16 mouse cellular contexts compared by ENCODE assay signal in the genomic region with DNA sequence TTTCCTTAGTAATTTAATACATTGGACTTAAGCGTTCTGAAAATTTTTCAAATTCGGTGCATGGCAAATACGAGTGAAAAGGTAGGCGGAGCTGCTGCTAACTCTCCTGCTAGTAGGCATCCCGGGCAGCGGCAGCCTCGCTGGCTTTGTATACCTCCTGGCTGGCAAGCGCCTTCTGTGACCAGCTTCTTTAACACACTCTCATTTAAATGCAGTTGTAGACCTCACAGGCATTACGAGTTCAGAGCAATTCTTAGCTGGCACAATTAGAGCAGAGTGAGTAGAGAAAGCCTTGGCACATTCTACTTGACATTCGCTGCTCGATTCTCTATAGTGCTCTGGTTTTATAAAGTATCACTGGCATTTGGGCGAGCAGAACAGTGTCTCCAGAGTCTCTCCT. TPM values are rescaled to one million over a fixed set of nuclear protein-coding genes. Genes with fewer than 3 reads are reported as not detected.
DNase-seq lines count a peak whose midpoint lies in the region; ATAC-seq and TF ChIP-seq lines count a peak whose summit lies in the region.
"Had no signal": no experiment of that assay in that cellular context is flagged by ENCODE, and none has a peak within 500 bp of the region (broad histone marks: within the 10 kb centered on the region; RNA-seq: fewer than 3 reads in every experiment).

No protein-coding gene starts in this region.

- H3K4me2 ChIP-seq in hindbrain, embryonic 14.5 days (replicated peaks) = no peak overlapping the region
- no peak overlapping the region for H3K4me2 ChIP-seq in hindbrain, embryonic 11.5 days (replicated peaks; ENCODE audit: low read depth, low read length)
- no peak overlapping the region for H3K4me2 ChIP-seq in midbrain, embryonic 16.5 days (ENCODE audit: low read length)
- peak overlapping the region; percentile 32; the same call in 1 of the 2 replicates for H3K4me2 ChIP-seq in forebrain, embryonic 16.5 days (ENCODE audit: low read length)
- no peak overlapping the region for H3K4me2 ChIP-seq in lung, postnatal 0 days (replicated peaks; ENCODE audit: low read depth, low read length)

- 60% methylated on average over 12 of the region's 12 CpGs for WGBS in hindbrain, embryonic 14.5 days
- 81% methylated on average over 12 of the region's 12 CpGs for WGBS in hindbrain, embryonic 11.5 days
- 55% methylated on average over 12 of the region's 12 CpGs for WGBS in midbrain, embryonic 16.5 days
- WGBS in midbrain, embryonic 10.5 days = 84% methylated on average over 12 of the region's 12 CpGs
- 15% methylated on average over 12 of the region's 12 CpGs for WGBS in forebrain, embryonic 16.5 days
- WGBS in lung, postnatal 0 days = 62% methylated on average over 12 of the region's 12 CpGs

- no peaks in the 10 kb centered on the region; the same call in 1 of the 2 replicates for H3K36me3 ChIP-seq in hindbrain, embryonic 14.5 days (replicated peaks; ENCODE audit: control insufficient read depth, insufficient read depth)
- H3K36me3 ChIP-seq in hindbrain, embryonic 11.5 days (ENCODE audit: control insufficient read depth, insufficient read depth, low read length) = no peaks in the 10 kb centered on the region
- no peaks in the 10 kb centered on the region for H3K36me3 ChIP-seq in midbrain, embryonic 16.5 days (ENCODE audit: control insufficient read depth, insufficient read depth, low read length)
- 0 out of 2 replicates have a peak, but pooled peaks cover 7% of the 10 kb centered on the region for H3K36me3 ChIP-seq in midbrain, embryonic 10.5 days
- no peaks in the 10 kb centered on the region for H3K36me3 ChIP-seq in forebrain, embryonic 16.5 days (ENCODE audit: control insufficient read depth, insufficient read depth)
- no peaks in the 10 kb centered on the region for H3K36me3 ChIP-seq in lung, postnatal 0 days (ENCODE audit: insufficient read depth, low read length)

- H3K4me1 ChIP-seq in hindbrain, embryonic 14.5 days (replicated peaks; ENCODE audit: control insufficient read depth, insufficient read depth, low read length) = no peaks in the 10 kb centered on the region
- no peaks in the 10 kb centered on the region for H3K4me1 ChIP-seq in hindbrain, embryonic 11.5 days (replicated peaks; ENCODE audit: control insufficient read depth, insufficient read depth, low read length)
- peaks cover 3% of the 10 kb centered on the region; the same call in 1 of the 2 replicates for H3K4me1 ChIP-seq in midbrain, embryonic 16.5 days (ENCODE audit: control insufficient read depth, insufficient read depth, low read length)
- H3K4me1 ChIP-seq in midbrain, embryonic 10.5 days = peaks cover 6% of the 10 kb centered on the region; the same call in 1 of the 2 replicates
- peaks cover 11% of the 10 kb centered on the region for H3K4me1 ChIP-seq in forebrain, embryonic 16.5 days (replicated peaks; ENCODE audit: control insufficient read depth, insufficient read depth, low read length)
- H3K4me1 ChIP-seq in lung, postnatal 0 days (ENCODE audit: insufficient read depth, low read depth, low read length) = no peaks in the 10 kb centered on the region

- TF ChIP-seq CTCF in lung, postnatal 0 days (IDR thresholded peaks at IDR 0.05) = no peak

- no peak for TF ChIP-seq EP300 in lung, postnatal 0 days (IDR thresholded peaks at IDR 0.05)

- no peak overlapping the region for H3K9ac ChIP-seq in hindbrain, embryonic 14.5 days
- no peak overlapping the region for H3K9ac ChIP-seq in hindbrain, embryonic 11.5 days (ENCODE audit: low read depth, low read length)
- H3K9ac ChIP-seq in midbrain, embryonic 16.5 days (ENCODE audit: low read depth, low read length) = no peak overlapping the region
- no peak overlapping the region for H3K9ac ChIP-seq in forebrain, embryonic 16.5 days (replicated peaks; ENCODE audit: low read depth, low read length)
- no peak overlapping the region for H3K9ac ChIP-seq in lung, postnatal 0 days (replicated peaks; ENCODE audit: low read depth)
- H3K9ac ChIP-seq: liver, embryonic 14.5 days had no signal

- no peak overlapping the region for H3K27ac ChIP-seq in hindbrain, embryonic 14.5 days
- no peak overlapping the region for H3K27ac ChIP-seq in hindbrain, embryonic 11.5 days (ENCODE audit: low read depth, low read length)
- H3K27ac ChIP-seq in midbrain, embryonic 16.5 days (ENCODE audit: low read length) = 0 out of 2 replicates have a peak overlapping the region, but pooled peaks have one; percentile 4
- H3K27ac ChIP-seq in midbrain, embryonic 10.5 days (replicated peaks) = no peak overlapping the region
- peak overlapping the region; percentile 23; the same call in 1 of the 2 replicates for H3K27ac ChIP-seq in forebrain, embryonic 16.5 days (ENCODE audit: low read length)
- H3K27ac ChIP-seq in lung, postnatal 0 days (ENCODE audit: low read length) = no peak overlapping the region
- H3K27ac ChIP-seq: heart, adult 2 months; liver, embryonic 14.5 days had no signal

- no peak overlapping the region for H3K4me3 ChIP-seq in hindbrain, embryonic 14.5 days (replicated peaks; ENCODE audit: low read length)
- H3K4me3 ChIP-seq in hindbrain, embryonic 11.5 days (ENCODE audit: low read depth, low read length) = no peak overlapping the region
- no peak overlapping the region for H3K4me3 ChIP-seq in midbrain, embryonic 16.5 days (ENCODE audit: low read depth, low read length)
- H3K4me3 ChIP-seq in midbrain, embryonic 10.5 days = no peak overlapping the region
- no peak overlapping the region for H3K4me3 ChIP-seq in forebrain, embryonic 16.5 days (replicated peaks; ENCODE audit: low read length)
- H3K4me3 ChIP-seq in lung, postnatal 0 days (ENCODE audit: low read depth, low read length) = no peak overlapping the region
- H3K4me3 ChIP-seq: heart, adult 2 months; myocyte had no signal

- peak; percentile 51 for DNase-seq in hindbrain, embryonic 14.5 days (ENCODE audit: low spot score)
- no peak for DNase-seq in hindbrain, embryonic 11.5 days (ENCODE audit: low spot score)
- no peak for DNase-seq in midbrain, embryonic 10.5 days (ENCODE audit: low spot score)
- DNase-seq in right cerebral cortex, postnatal 25 days = peak; percentile 40
- no peak for DNase-seq in lung, postnatal 0 days (ENCODE audit: low spot score)
- no peak for DNase-seq in urinary bladder, adult 18-20 months (ENCODE audit: low spot score in 2 of 2)
- DNase-seq: adrenal gland, adult 2 months; heart, adult 2 months; lung, postnatal 4 days had no signal

- H3K9me3 ChIP-seq in hindbrain, embryonic 14.5 days (ENCODE audit: control insufficient read depth, low read length) = no peaks in the 10 kb centered on the region
- no peaks in the 10 kb centered on the region for H3K9me3 ChIP-seq in hindbrain, embryonic 11.5 days (ENCODE audit: control insufficient read depth, low read length)
- no peaks in the 10 kb centered on the region for H3K9me3 ChIP-seq in midbrain, embryonic 16.5 days (replicated peaks; ENCODE audit: control insufficient read depth, low read length, poor library complexity, severe bottlenecking)
- no peaks in the 10 kb centered on the region for H3K9me3 ChIP-seq in midbrain, embryonic 10.5 days (replicated peaks)
- no peaks in the 10 kb centered on the region for H3K9me3 ChIP-seq in forebrain, embryonic 16.5 days (ENCODE audit: control insufficient read depth, low read length)
- no peaks in the 10 kb centered on the region for H3K9me3 ChIP-seq in lung, postnatal 0 days (ENCODE audit: low read length)

- no peak for ATAC-seq in hindbrain, embryonic 14.5 days (ENCODE audit: low FRiP score)
- ATAC-seq in hindbrain, embryonic 11.5 days (ENCODE audit: low FRiP score) = no peak
- ATAC-seq in midbrain, embryonic 16.5 days = peak; percentile 39; the same call in 1 of the 2 replicates
- peak; percentile 80 for ATAC-seq in forebrain, embryonic 16.5 days
- no peak for ATAC-seq in lung, postnatal 0 days
- ATAC-seq: Patski had no signal

- no peaks in the 10 kb centered on the region for H3K27me3 ChIP-seq in hindbrain, embryonic 14.5 days (ENCODE audit: control insufficient read depth, insufficient read depth, low read length)
- no peaks in the 10 kb centered on the region for H3K27me3 ChIP-seq in hindbrain, embryonic 11.5 days (ENCODE audit: control insufficient read depth, insufficient read depth, low read length)
- H3K27me3 ChIP-seq in midbrain, embryonic 16.5 days (ENCODE audit: control insufficient read depth, insufficient read depth, low read depth, low read length) = no peaks in the 10 kb centered on the region
- no peaks in the 10 kb centered on the region for H3K27me3 ChIP-seq in midbrain, embryonic 10.5 days (ENCODE audit: low read depth, poor library complexity, severe bottlenecking)
- H3K27me3 ChIP-seq in forebrain, embryonic 16.5 days (replicated peaks; ENCODE audit: control insufficient read depth, insufficient read depth, low read length) = no peaks in the 10 kb centered on the region
- H3K27me3 ChIP-seq in lung, postnatal 0 days (replicated peaks; ENCODE audit: insufficient read depth, low read length) = no peaks in the 10 kb centered on the region
- H3K27me3 ChIP-seq: Patski had no signal

RNA-seq across cellular contexts. Expression of a gene that starts 45.6 kb away (rescaled TPM):
- 22.4 and 22.9 TPM in 2 replicates for polyA plus RNA-seq in hindbrain, embryonic 14.5 days (2014; fragmentation: Nextera tagmentation; extraction: Ambion mirVana)
- 22.7 and 24.7 TPM in 2 replicates for polyA plus RNA-seq in hindbrain, embryonic 11.5 days (2014; fragmentation: Nextera tagmentation; extraction: Ambion mirVana)
- polyA plus RNA-seq in midbrain, embryonic 16.5 days (2015; fragmentation: Nextera tagmentation; extraction: Ambion mirVana) = 21.7 and 26.5 TPM in 2 replicates
- polyA plus RNA-seq in midbrain, embryonic 10.5 days (2016; fragmentation: Nextera tagmentation; extraction: Ambion mirVana) = 21.7 and 25.5 TPM in 2 replicates
- 26.3 and 27.1 TPM in 2 replicates for polyA plus RNA-seq in forebrain, embryonic 16.5 days (2015; fragmentation: Nextera tagmentation; extraction: Ambion mirVana)
- 6.8 and 9.3 TPM in 2 replicates for polyA plus RNA-seq in lung, postnatal 0 days (2015; fragmentation: Nextera tagmentation; extraction: Ambion mirVana)

RNA-seq across cellular contexts. Expression of a gene that starts 52.3 kb away (rescaled TPM):
- not detected in 2 replicates for polyA plus RNA-seq in hindbrain, embryonic 14.5 days (2014; fragmentation: Nextera tagmentation; extraction: Ambion mirVana)
- not detected in 2 replicates for polyA plus RNA-seq in hindbrain, embryonic 11.5 days (2014; fragmentation: Nextera tagmentation; extraction: Ambion mirVana)
- 1.5 TPM in 1 of 2 replicates, not detected in the other for polyA plus RNA-seq in midbrain, embryonic 16.5 days (2015; fragmentation: Nextera tagmentation; extraction: Ambion mirVana)
- not detected in 2 replicates for polyA plus RNA-seq in midbrain, embryonic 10.5 days (2016; fragmentation: Nextera tagmentation; extraction: Ambion mirVana)
- 0.48 TPM in 1 of 2 replicates, not detected in the other for polyA plus RNA-seq in forebrain, embryonic 16.5 days (2015; fragmentation: Nextera tagmentation; extraction: Ambion mirVana)
- 59.6 and 60.0 TPM in 2 replicates for polyA plus RNA-seq in lung, postnatal 0 days (2015; fragmentation: Nextera tagmentation; extraction: Ambion mirVana)
- polyA plus RNA-seq: kidney, embryonic 14.5 days; liver, embryonic 14.5 days; myocyte; Patski; urinary bladder, adult 2 months had no signal

RNA-seq across cellular contexts. Expression of a gene that starts 54.0 kb away (rescaled TPM):
- 12.6 and 13.6 TPM in 2 replicates for polyA plus RNA-seq in hindbrain, embryonic 14.5 days (2014; fragmentation: Nextera tagmentation; extraction: Ambion mirVana)
- 13.0 and 14.3 TPM in 2 replicates for polyA plus RNA-seq in hindbrain, embryonic 11.5 days (2014; fragmentation: Nextera tagmentation; extraction: Ambion mirVana)
- polyA plus RNA-seq in midbrain, embryonic 16.5 days (2015; fragmentation: Nextera tagmentation; extraction: Ambion mirVana) = 9.6 and 10.5 TPM in 2 replicates
- polyA plus RNA-seq in midbrain, embryonic 10.5 days (2016; fragmentation: Nextera tagmentation; extraction: Ambion mirVana) = 12.0 and 13.7 TPM in 2 replicates
- polyA plus RNA-seq in forebrain, embryonic 16.5 days (2015; fragmentation: Nextera tagmentation; extraction: Ambion mirVana) = 12.9 and 15.0 TPM in 2 replicates
- 113 and 116 TPM in 2 replicates for polyA plus RNA-seq in lung, postnatal 0 days (2015; fragmentation: Nextera tagmentation; extraction: Ambion mirVana)

Comparison
In these comparisons a context has a peak if more than half of its experiments do, and no peak if none do; other contexts are left out.
1. DNase-seq: peak in hindbrain, embryonic 14.5 days (single experiment) and right cerebral cortex, postnatal 25 days (single experiment); none in hindbrain, embryonic 11.5 days (single experiment), midbrain, embryonic 10.5 days (single experiment), lung, postnatal 0 days (single experiment) and urinary bladder, adult 18-20 months (0 of 2).
2. H3K27ac ChIP-seq: peak in midbrain, embryonic 16.5 days (single experiment) and forebrain, embryonic 16.5 days (single experiment); none in hindbrain, embryonic 14.5 days (single experiment), hindbrain, embryonic 11.5 days (single experiment), midbrain, embryonic 10.5 days (single experiment) and lung, postnatal 0 days (single experiment).
3. ATAC-seq: peak in midbrain, embryonic 16.5 days (single experiment) and forebrain, embryonic 16.5 days (single experiment); none in hindbrain, embryonic 14.5 days (single experiment), hindbrain, embryonic 11.5 days (single experiment) and lung, postnatal 0 days (single experiment).
4. RNA of a gene that starts 52.3 kb away (polyA plus RNA-seq): 59.6 to 60.0 TPM in lung, postnatal 0 days; 1.5 TPM in midbrain, embryonic 16.5 days, 0.48 TPM in forebrain, embryonic 16.5 days, not detected in hindbrain, embryonic 14.5 days, not detected in hindbrain, embryonic 11.5 days and not detected in midbrain, embryonic 10.5 days; every median in the first group is over 10 times any median in the second.